Mouse (Mus musculus): Measurements from ENCODE around the gene Vps37c. TPM values are rescaled to one million over a fixed set of nuclear protein-coding genes. Genes with fewer than 3 reads are reported as not detected.

Gene Vps37c
- polyA plus RNA-seq, 1 experiment, result 30.2 TPM

GRCm38 (mm10) chr19:10661919-10662318 lies 26.6 kb upstream of the Vps37c start:
- H3K36me3 ChIP-seq (ENCODE audit: control insufficient read depth, insufficient read depth), result no peaks in the 10 kb centered on the region
- no peak for TF ChIP-seq MYOG (IDR thresholded peaks at IDR 0.05; ENCODE audit: control insufficient read depth in 1 of 3, insufficient read depth in 1 of 3, insufficient read length in 2 of 3, low read depth in 2 of 3)
- TF ChIP-seq CEBPB (IDR thresholded peaks at IDR 0.05; ENCODE audit: insufficient read depth, poor library complexity, severe bottlenecking), result no peak
- no peak for TF ChIP-seq TCF12 (IDR thresholded peaks at IDR 0.05; ENCODE audit: insufficient read depth, poor library complexity, severe bottlenecking)
- H3K27me3 ChIP-seq (ENCODE audit: control insufficient read depth, insufficient read depth, insufficient read length), result no peaks in the 10 kb centered on the region
- no peak overlapping the region for H3K4me3 ChIP-seq
- no peak overlapping the region for H3K4me2 ChIP-seq (ENCODE audit: low read depth)
- H3K79me2 ChIP-seq (ENCODE audit: control insufficient read depth, insufficient read depth), result no peaks in the 10 kb centered on the region
- no peak overlapping the region for H3ac ChIP-seq (ENCODE audit: control insufficient read depth, insufficient read length)

GRCm38 (mm10) chr19:10662665-10663064 lies 25.9 kb upstream of the Vps37c start:
- no peak for TF ChIP-seq MAX (IDR thresholded peaks at IDR 0.05; ENCODE audit: low read depth)
- no peak for TF ChIP-seq TCF3 (IDR thresholded peaks at IDR 0.05; ENCODE audit: insufficient read length, low read depth)
- TF ChIP-seq POLR2A (IDR thresholded peaks at IDR 0.05; ENCODE audit: insufficient read length, low read depth), result no peak
- no peak for TF ChIP-seq MYOD1 (IDR thresholded peaks at IDR 0.05; ENCODE audit: control insufficient read depth in 1 of 3, insufficient read length in 2 of 3, low read depth in 2 of 3)
- no peak for TF ChIP-seq USF1 (IDR thresholded peaks at IDR 0.05; ENCODE audit: low read depth)
- no peak for TF ChIP-seq POLR2AphosphoS2 (IDR thresholded peaks at IDR 0.05; ENCODE audit: insufficient read length, low read depth)
- TF ChIP-seq MYOG (IDR thresholded peaks at IDR 0.05; ENCODE audit: control insufficient read depth in 1 of 3, insufficient read depth in 1 of 3, insufficient read length in 2 of 3, low read depth in 2 of 3), result no peak
- TF ChIP-seq SRF (IDR thresholded peaks at IDR 0.05; ENCODE audit: control insufficient read depth, insufficient read length, low read depth), result no peak
- no peak for TF ChIP-seq TCF12 (IDR thresholded peaks at IDR 0.05; ENCODE audit: insufficient read depth, poor library complexity, severe bottlenecking)
- no peak for TF ChIP-seq REST (IDR thresholded peaks at IDR 0.05; ENCODE audit: insufficient read depth, insufficient read length)
- Histone ChIP-seq H3K36me3 (ENCODE audit: control insufficient read depth, insufficient read depth) (no peaks in the 10 kb centered on the region), H3K4me3 (no peak overlapping the region), H3ac (ENCODE audit: control insufficient read depth, insufficient read length) (no peak overlapping the region), H3K4me2 (ENCODE audit: low read depth) (no peak overlapping the region), H3K79me2 (ENCODE audit: control insufficient read depth, insufficient read depth) (no peaks in the 10 kb centered on the region), H3K27me3 (ENCODE audit: control insufficient read depth, insufficient read depth, insufficient read length) (no peaks in the 10 kb centered on the region)

GRCm38 (mm10) chr19:10665093-10665492 lies 23.4 kb upstream of the Vps37c start:
- Histone ChIP-seq H3K36me3 (ENCODE audit: control insufficient read depth, insufficient read depth) (no peaks in the 10 kb centered on the region), H3K4me3 (no peak overlapping the region), H3ac (ENCODE audit: control insufficient read depth, insufficient read length) (no peak overlapping the region), H3K79me2 (ENCODE audit: control insufficient read depth, insufficient read depth) (no peaks in the 10 kb centered on the region), H3K27me3 (ENCODE audit: control insufficient read depth, insufficient read depth, insufficient read length) (peaks cover 13% of the 10 kb centered on the region), H3K4me2 (ENCODE audit: low read depth) (no peak overlapping the region)
- TF ChIP-seq MYOD1 (IDR thresholded peaks at IDR 0.05; ENCODE audit: control insufficient read depth in 1 of 3, insufficient read length in 2 of 3, low read depth in 2 of 3) (no peak), E2F4 (IDR thresholded peaks at IDR 0.05; ENCODE audit: insufficient read depth) (no peak), REST (IDR thresholded peaks at IDR 0.05; ENCODE audit: insufficient read depth, insufficient read length) (no peak), TCF3 (IDR thresholded peaks at IDR 0.05; ENCODE audit: insufficient read length, low read depth) (no peak), MAX (IDR thresholded peaks at IDR 0.05; ENCODE audit: low read depth) (no peak), CEBPB (IDR thresholded peaks at IDR 0.05; ENCODE audit: insufficient read depth, poor library complexity, severe bottlenecking) (no peak), USF1 (IDR thresholded peaks at IDR 0.05; ENCODE audit: low read depth) (no peak), POLR2A (IDR thresholded peaks at IDR 0.05; ENCODE audit: insufficient read length, low read depth) (no peak), MYOG (IDR thresholded peaks at IDR 0.05; ENCODE audit: control insufficient read depth in 1 of 3, insufficient read depth in 1 of 3, insufficient read length in 2 of 3, low read depth in 2 of 3) (no peak), TCF12 (IDR thresholded peaks at IDR 0.05; ENCODE audit: insufficient read depth, poor library complexity, severe bottlenecking) (no peak), SRF (IDR thresholded peaks at IDR 0.05; ENCODE audit: control insufficient read depth, insufficient read length, low read depth) (no peak), POLR2AphosphoS2 (IDR thresholded peaks at IDR 0.05; ENCODE audit: insufficient read length, low read depth) (no peak)

GRCm38 (mm10) chr19:10665499-10665898 lies 23.0 kb upstream of the Vps37c start:
- H3K36me3 ChIP-seq (ENCODE audit: control insufficient read depth, insufficient read depth), result no peaks in the 10 kb centered on the region
- peaks cover 13% of the 10 kb centered on the region for H3K27me3 ChIP-seq (ENCODE audit: control insufficient read depth, insufficient read depth, insufficient read length)
- no peaks in the 10 kb centered on the region for H3K79me2 ChIP-seq (ENCODE audit: control insufficient read depth, insufficient read depth)
- H3K4me2 ChIP-seq (ENCODE audit: low read depth), result no peak overlapping the region
- no peak overlapping the region for H3ac ChIP-seq (ENCODE audit: control insufficient read depth, insufficient read length)
- no peak overlapping the region for H3K4me3 ChIP-seq
- TF ChIP-seq MAX (IDR thresholded peaks at IDR 0.05; ENCODE audit: low read depth) (no peak), CEBPB (IDR thresholded peaks at IDR 0.05; ENCODE audit: insufficient read depth, poor library complexity, severe bottlenecking) (no peak)

GRCm38 (mm10) chr19:10671319-10671718 lies 17.2 kb upstream of the Vps37c start:
- peaks cover 13% of the 10 kb centered on the region for H3K27me3 ChIP-seq (ENCODE audit: control insufficient read depth, insufficient read depth, insufficient read length)
- H3K4me2 ChIP-seq (ENCODE audit: low read depth), result no peak overlapping the region
- TF ChIP-seq SRF (IDR thresholded peaks at IDR 0.05; ENCODE audit: control insufficient read depth, insufficient read length, low read depth) (no peak), MAX (IDR thresholded peaks at IDR 0.05; ENCODE audit: low read depth) (no peak), TCF3 (IDR thresholded peaks at IDR 0.05; ENCODE audit: insufficient read length, low read depth) (no peak), POLR2A (IDR thresholded peaks at IDR 0.05; ENCODE audit: insufficient read length, low read depth) (no peak)
- no peaks in the 10 kb centered on the region for H3K79me2 ChIP-seq (ENCODE audit: control insufficient read depth, insufficient read depth)
- H3ac ChIP-seq (ENCODE audit: control insufficient read depth, insufficient read length), result no peak overlapping the region
- H3K36me3 ChIP-seq (ENCODE audit: control insufficient read depth, insufficient read depth), result no peaks in the 10 kb centered on the region
- no peak overlapping the region for H3K4me3 ChIP-seq
